ENCODE assay signal across 23 mouse cellular contexts in the genomic region with DNA sequence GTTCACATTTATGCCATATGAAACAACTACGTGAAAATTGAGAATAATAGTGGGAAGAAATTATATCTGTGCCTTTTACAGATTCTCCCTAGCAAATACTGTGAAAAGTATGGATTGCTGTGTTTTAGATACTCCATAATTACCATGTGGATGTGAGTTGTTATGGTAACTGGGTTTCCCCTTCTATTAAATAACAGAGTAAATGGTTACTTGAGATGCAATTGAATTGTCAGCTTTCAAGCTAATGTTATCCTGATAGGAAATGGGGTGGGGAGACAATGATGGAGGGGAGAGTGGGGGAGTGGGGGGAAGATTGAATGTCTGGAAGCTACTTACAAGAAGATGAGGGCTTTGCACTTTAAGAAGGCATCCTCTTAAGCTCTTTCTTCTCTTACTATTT.
DNase-seq lines count a peak whose midpoint lies in the region; ATAC-seq and TF ChIP-seq lines count a peak whose summit lies in the region.
"Had no signal": no experiment of that assay in that cellular context is flagged by ENCODE, and none has a peak within 500 bp of the region (broad histone marks: within the 10 kb centered on the region; RNA-seq: fewer than 3 reads in every experiment).

No protein-coding gene starts in this region.

- 61% methylated on average over 1 of the region's 1 CpGs for WGBS in forebrain, embryonic 13.5 days
- WGBS in forebrain, embryonic 10.5 days: 86% methylated on average over 1 of the region's 1 CpGs
- 70% methylated on average over 1 of the region's 1 CpGs for WGBS in forebrain, embryonic 14.5 days
- WGBS in forebrain, postnatal 0 days: 50% methylated on average over 1 of the region's 1 CpGs

- H3K4me1 ChIP-seq in forebrain, embryonic 13.5 days: no peaks in the 10 kb centered on the region
- no peaks in the 10 kb centered on the region for H3K4me1 ChIP-seq in forebrain, embryonic 10.5 days
- H3K4me1 ChIP-seq in forebrain, embryonic 14.5 days (ENCODE audit: control insufficient read depth, insufficient read depth, low read length): no peaks in the 10 kb centered on the region
- H3K4me1 ChIP-seq in forebrain, postnatal 0 days (ENCODE audit: insufficient read depth): no peaks in the 10 kb centered on the region
- H3K4me1 ChIP-seq: heart, embryonic 12.5 days; heart, embryonic 15.5 days; hindbrain, embryonic 10.5 days; hindbrain, embryonic 13.5 days; intestine, embryonic 15.5 days had no signal

- no peak overlapping the region for H3K9ac ChIP-seq in forebrain, embryonic 13.5 days
- no peak overlapping the region for H3K9ac ChIP-seq in forebrain, embryonic 14.5 days (ENCODE audit: low read length)
- H3K9ac ChIP-seq in forebrain, postnatal 0 days: no peak overlapping the region
- H3K9ac ChIP-seq: heart, embryonic 12.5 days; heart, embryonic 15.5 days; hindbrain, embryonic 13.5 days; intestine, embryonic 15.5 days had no signal

- H3K36me3 ChIP-seq in forebrain, embryonic 13.5 days (ENCODE audit: poor library complexity, severe bottlenecking): no peaks in the 10 kb centered on the region
- H3K36me3 ChIP-seq in forebrain, embryonic 10.5 days (replicated peaks): no peaks in the 10 kb centered on the region
- no peaks in the 10 kb centered on the region for H3K36me3 ChIP-seq in forebrain, embryonic 14.5 days (ENCODE audit: control insufficient read depth, insufficient read depth, low read length)
- H3K36me3 ChIP-seq in forebrain, postnatal 0 days (ENCODE audit: insufficient read depth): no peaks in the 10 kb centered on the region
- H3K36me3 ChIP-seq: heart, embryonic 12.5 days; heart, embryonic 15.5 days; hindbrain, embryonic 10.5 days; hindbrain, embryonic 13.5 days; intestine, embryonic 15.5 days had no signal

- no peak overlapping the region for H3K4me2 ChIP-seq in forebrain, embryonic 13.5 days
- no peak overlapping the region for H3K4me2 ChIP-seq in forebrain, embryonic 14.5 days (ENCODE audit: low read length)
- no peak overlapping the region for H3K4me2 ChIP-seq in forebrain, postnatal 0 days (ENCODE audit: low read depth)
- H3K4me2 ChIP-seq: heart, embryonic 12.5 days; heart, embryonic 15.5 days; hindbrain, embryonic 13.5 days; intestine, embryonic 15.5 days had no signal

- no peaks in the 10 kb centered on the region for H3K9me3 ChIP-seq in forebrain, embryonic 13.5 days (replicated peaks)
- H3K9me3 ChIP-seq in forebrain, embryonic 10.5 days: no peaks in the 10 kb centered on the region
- H3K9me3 ChIP-seq in forebrain, embryonic 14.5 days (replicated peaks; ENCODE audit: control insufficient read depth, low read length): no peaks in the 10 kb centered on the region
- H3K9me3 ChIP-seq in forebrain, postnatal 0 days (ENCODE audit: low read length): no peaks in the 10 kb centered on the region
- H3K9me3 ChIP-seq: heart, embryonic 12.5 days; heart, embryonic 15.5 days; hindbrain, embryonic 10.5 days; hindbrain, embryonic 13.5 days; intestine, embryonic 15.5 days had no signal

- no peaks in the 10 kb centered on the region for H3K27me3 ChIP-seq in forebrain, embryonic 13.5 days
- no peaks in the 10 kb centered on the region for H3K27me3 ChIP-seq in forebrain, embryonic 10.5 days (ENCODE audit: poor library complexity, severe bottlenecking)
- no peaks in the 10 kb centered on the region for H3K27me3 ChIP-seq in forebrain, embryonic 14.5 days (replicated peaks; ENCODE audit: control insufficient read depth, insufficient read depth, low read length)
- H3K27me3 ChIP-seq in forebrain, postnatal 0 days (ENCODE audit: insufficient read depth, low read length): no peaks in the 10 kb centered on the region
- H3K27me3 ChIP-seq: heart, embryonic 12.5 days; heart, embryonic 15.5 days; hindbrain, embryonic 13.5 days; intestine, embryonic 15.5 days had no signal

- no peak for TF ChIP-seq CTCF in forebrain, postnatal 0 days (IDR thresholded peaks at IDR 0.05; ENCODE audit: low read depth)

- no peak for DNase-seq in forebrain, embryonic 10.5 days (ENCODE audit: extremely low spot score, low spot score)
- peak; percentile 64 for DNase-seq in forebrain, embryonic 14.5 days (ENCODE audit: low spot score)
- DNase-seq in forebrain, postnatal 0 days: peak; percentile 24
- DNase-seq in right cerebral cortex, postnatal 4 days: no peak
- no peak for DNase-seq in testis, postnatal 14 days (ENCODE audit: low spot score)
- DNase-seq: adrenal gland, adult 2 months; adrenal gland, postnatal 14 days; cerebellum, adult 2 months; cerebellum, adult 9-11 months; cerebellum, postnatal 25 days; gastrocnemius, postnatal 25 days; heart, adult 18-20 months; heart, postnatal 10 days; heart, postnatal 36 days; kidney, adult 11 months had no signal

- no peak overlapping the region for H3K4me3 ChIP-seq in forebrain, embryonic 13.5 days
- no peak overlapping the region for H3K4me3 ChIP-seq in forebrain, embryonic 10.5 days
- no peak overlapping the region for H3K4me3 ChIP-seq in forebrain, embryonic 14.5 days (ENCODE audit: low read depth, low read length)
- no peak overlapping the region for H3K4me3 ChIP-seq in forebrain, postnatal 0 days (ENCODE audit: low read depth, low read length)
- H3K4me3 ChIP-seq: heart, embryonic 12.5 days; heart, embryonic 15.5 days; hindbrain, embryonic 10.5 days; hindbrain, embryonic 13.5 days; intestine, embryonic 15.5 days had no signal

- H3K27ac ChIP-seq in forebrain, embryonic 13.5 days: no peak overlapping the region
- no peak overlapping the region for H3K27ac ChIP-seq in forebrain, embryonic 10.5 days
- H3K27ac ChIP-seq in forebrain, embryonic 14.5 days (ENCODE audit: low read depth, low read length): no peak overlapping the region
- H3K27ac ChIP-seq in forebrain, postnatal 0 days (ENCODE audit: low read depth, low read length): no peak overlapping the region
- H3K27ac ChIP-seq: heart, embryonic 15.5 days; hindbrain, embryonic 10.5 days; hindbrain, embryonic 13.5 days; intestine, embryonic 15.5 days had no signal

- ATAC-seq in forebrain, embryonic 13.5 days: peak; percentile 79
- ATAC-seq in forebrain, embryonic 14.5 days: peak; percentile 63; the same call in 1 of the 2 replicates
- peak; percentile 94 for ATAC-seq in forebrain, postnatal 0 days
- ATAC-seq: CD4-positive, CD25-positive, alpha-beta regulatory T cell, adult 4 months; hindbrain, embryonic 16.5 days; intestine, embryonic 15.5 days had no signal

Comparison
In these comparisons a context has a peak if more than half of its experiments do, and no peak if none do; other contexts are left out.
1. DNase-seq: peak in forebrain, embryonic 14.5 days (single experiment) and forebrain, postnatal 0 days (single experiment); none in forebrain, embryonic 10.5 days (single experiment), right cerebral cortex, postnatal 4 days (single experiment) and testis, postnatal 14 days (single experiment).
2. Peak in every context shown above with its lines, with median percentiles within 50 percentile points of each other: ATAC-seq.